Mouse (Mus musculus): Measurements from ENCODE around the gene Grk4.

DNA sequence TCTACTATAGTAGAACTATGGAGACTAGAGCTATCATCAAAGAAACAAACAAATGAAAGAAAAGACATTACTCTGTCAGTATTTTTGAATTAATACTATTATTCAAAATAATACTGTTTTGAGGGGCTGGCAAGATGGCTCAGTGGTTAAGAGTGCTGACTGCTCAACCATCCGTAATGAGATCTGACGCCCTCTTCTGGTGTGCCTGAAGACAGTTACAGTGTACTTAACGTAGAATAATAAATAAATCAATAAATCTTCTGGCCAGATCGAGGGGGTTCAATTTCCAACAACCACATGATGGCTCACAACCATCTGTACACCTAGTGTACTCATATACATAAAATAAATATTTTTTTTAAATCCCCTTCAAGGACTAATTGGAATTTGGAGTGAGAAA lies 1.7 kb downstream of the Grk4 start:
- no peak for TF ChIP-seq CTCF (IDR thresholded peaks at IDR 0.05; ENCODE audit: control insufficient read depth, insufficient read depth, insufficient read length)
- TF ChIP-seq MYOD1 (IDR thresholded peaks at IDR 0.05; ENCODE audit: control insufficient read depth, insufficient read length, low read depth), result no peak

Measured in C2C12 (cell line).